Mouse (Mus musculus) embryonic facial prominence, embryonic 15.5 days (tissue): Measurements from ENCODE around the gene Adam15. TPM values are rescaled to one million over a fixed set of nuclear protein-coding genes. Genes with fewer than 3 reads are reported as not detected.

ENCODE experiments used
- ATAC-seq: fragments of 200-750 bp; cut with Nextera tagmentation; 2 replicates; pipeline ENCODE4 v1.8.0; 2017; ENCODE audit warnings: low read depth, moderate TSS enrichment; ENCODE audit not compliant: insufficient number of reproducible peaks, low FRiP score, low TSS enrichment
- H3K27ac ChIP-seq: fragments of 300-500 bp; sonication (generic); replicated peaks from 2 replicates; pipeline ENCODE4 v1.5.1; 2015; ENCODE audit warnings: mild to moderate bottlenecking, inconsistent platforms
- H3K27me3 ChIP-seq: fragments of 300-500 bp; sonication (generic); 2 replicates; pipeline ENCODE4 v1.6.1; 2015; ENCODE audit warnings: inconsistent platforms
- H3K36me3 ChIP-seq: fragments of 300-500 bp; sonication (generic); 2 replicates; pipeline ENCODE4 v1.6.1; 2015; ENCODE audit warnings: mild to moderate bottlenecking, inconsistent platforms
- H3K4me1 ChIP-seq: fragments of 300-500 bp; sonication (generic); 2 replicates; pipeline ENCODE4 v1.6.1; 2015; ENCODE audit warnings: inconsistent platforms
- H3K4me2 ChIP-seq: fragments of 300-500 bp; sonication (generic); replicated peaks from 2 replicates; pipeline ENCODE4 v1.6.1; 2015; ENCODE audit warnings: mild to moderate bottlenecking, inconsistent platforms
- H3K4me3 ChIP-seq: fragments of 300-500 bp; sonication (generic); replicated peaks from 2 replicates; pipeline ENCODE4 v1.5.1; 2015; ENCODE audit warnings: mild to moderate bottlenecking, inconsistent platforms
- H3K9ac ChIP-seq: fragments of 300-500 bp; sonication (generic); 2 replicates; pipeline ENCODE4 v1.6.1; 2015; ENCODE audit warnings: inconsistent platforms
- H3K9me3 ChIP-seq: fragments of 300-500 bp; sonication (generic); replicated peaks from 2 replicates; pipeline ENCODE4 v1.6.1; 2016; ENCODE audit warnings: inconsistent platforms
- WGBS: fragments of 180-500 bp; shearing (Covaris S2); methylation state at CpG from one replicate; pipeline ENCODE4 v1.1.7; 2015; 5-methylcytosine and 5-hydroxymethylcytosine counted together
- polyA plus RNA-seq: library from polyadenylated mRNA; unstranded; fragments of >200 nt; fragmentation: Nextera tagmentation; extraction: Ambion mirVana; gene quantifications from 2 replicates; pipeline ENCODE4 v1.2.1, GENCODE M21; 2015

The Adam15 gene
- polyA plus RNA-seq, 1 experiment from 2014 or later, result 96.1 TPM

- WGBS, result 61% methylated on average over 5 of the region's 5 CpGs
- Histone ChIP-seq H3K4me1 (peaks cover 59% of the 10 kb centered on the region), H3K4me2 (no peak overlapping the region), H3K27ac (no peak overlapping the region), H3K9ac (no peak overlapping the region), H3K9me3 (no peaks in the 10 kb centered on the region), H3K36me3 (peaks cover 12% of the 10 kb centered on the region; the same call in 1 of the 2 replicates), H3K27me3 (no peaks in the 10 kb centered on the region), H3K4me3 (no peak overlapping the region)
- ATAC-seq, result no peak
Measured at GRCm38 (mm10) chr3:89382950-89383349, 33.2 kb upstream of the Adam15 start.

GRCm38 (mm10) chr3:89382033-89382882, 32.5 kb upstream of the Adam15 start:
- Histone ChIP-seq H3K36me3 (peaks cover 12% of the 10 kb centered on the region; the same call in 1 of the 2 replicates), H3K9ac (no peak overlapping the region), H3K9me3 (no peaks in the 10 kb centered on the region), H3K4me3 (no peak overlapping the region), H3K4me2 (no peak overlapping the region), H3K4me1 (peaks cover 58% of the 10 kb centered on the region), H3K27ac (no peak overlapping the region), H3K27me3 (no peaks in the 10 kb centered on the region)
- ATAC-seq, result no peak
- WGBS, result 82% methylated on average over 9 of the region's 9 CpGs

DNA sequence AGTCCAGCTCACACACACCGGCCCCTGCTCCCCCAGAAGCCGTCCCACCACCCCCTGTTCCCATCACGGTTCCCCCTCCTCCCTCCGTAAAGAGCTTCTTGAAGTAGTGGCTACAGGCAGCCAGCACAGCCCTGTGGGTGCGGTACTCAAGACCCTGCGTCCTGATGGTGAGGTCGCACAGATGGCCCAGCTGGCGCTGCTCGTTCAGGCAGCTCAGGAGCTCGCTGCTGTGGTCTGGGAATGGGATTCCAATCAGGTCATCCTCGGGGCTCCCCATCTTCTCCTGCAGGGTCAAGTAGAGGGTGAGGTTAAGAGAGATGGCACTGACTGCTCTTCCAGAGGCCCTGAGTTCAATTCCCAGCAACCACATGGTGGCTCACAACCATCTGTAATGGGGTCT, 31.4 kb upstream of the Adam15 start:
- Histone ChIP-seq H3K27ac (no peak overlapping the region), H3K9ac (no peak overlapping the region), H3K4me3 (no peak overlapping the region), H3K4me1 (peaks cover 49% of the 10 kb centered on the region), H3K27me3 (no peaks in the 10 kb centered on the region), H3K4me2 (no peak overlapping the region), H3K36me3 (peaks cover 12% of the 10 kb centered on the region; the same call in 1 of the 2 replicates), H3K9me3 (no peaks in the 10 kb centered on the region)
- ATAC-seq, result no peak
- 84% methylated on average over 11 of the region's 11 CpGs for WGBS

GRCm38 (mm10) chr3:89380711-89381110, 30.9 kb upstream of the Adam15 start:
- H3K4me3 ChIP-seq, result no peak overlapping the region
- WGBS, result 93% methylated on average over 18 of the region's 18 CpGs
- no peak overlapping the region for H3K4me2 ChIP-seq
- H3K36me3 ChIP-seq, result peaks cover 12% of the 10 kb centered on the region; the same call in 1 of the 2 replicates
- H3K27ac ChIP-seq, result no peak overlapping the region
- H3K9ac ChIP-seq, result no peak overlapping the region
- ATAC-seq, result no peak
- no peaks in the 10 kb centered on the region for H3K9me3 ChIP-seq
- no peaks in the 10 kb centered on the region for H3K27me3 ChIP-seq
- H3K4me1 ChIP-seq, result peaks cover 44% of the 10 kb centered on the region

- Histone ChIP-seq H3K27ac (no peak overlapping the region), H3K9me3 (no peaks in the 10 kb centered on the region), H3K27me3 (no peaks in the 10 kb centered on the region), H3K4me2 (no peak overlapping the region), H3K36me3 (peaks cover 12% of the 10 kb centered on the region; the same call in 1 of the 2 replicates), H3K4me1 (peaks cover 40% of the 10 kb centered on the region), H3K4me3 (no peak overlapping the region), H3K9ac (no peak overlapping the region)
- WGBS, result 92% methylated on average over 14 of the region's 14 CpGs
- no peak for ATAC-seq
Measured at GRCm38 (mm10) chr3:89380291-89380690, 30.5 kb upstream of the Adam15 start.

- H3K27me3 ChIP-seq, result no peaks in the 10 kb centered on the region
- no peak for ATAC-seq
- no peaks in the 10 kb centered on the region for H3K9me3 ChIP-seq
- 84% methylated on average over 31 of the region's 31 CpGs for whole genome bisulfite sequencing
- H3K4me1 ChIP-seq, result peaks cover 32% of the 10 kb centered on the region
- peaks cover 12% of the 10 kb centered on the region; the same call in 1 of the 2 replicates for H3K36me3 ChIP-seq
- no peak overlapping the region for H3K4me3 ChIP-seq
- H3K27ac ChIP-seq, result no peak overlapping the region
- no peak overlapping the region for H3K4me2 ChIP-seq
- H3K9ac ChIP-seq, result no peak overlapping the region
Measured at GRCm38 (mm10) chr3:89379388-89380131, 29.8 kb upstream of the Adam15 start.

GRCm38 (mm10) chr3:89378394-89379067, 28.7 kb upstream of the Adam15 start:
- Histone ChIP-seq H3K9me3 (no peaks in the 10 kb centered on the region), H3K27ac (peak overlapping the region; percentile 58), H3K4me3 (peak overlapping the region; percentile 58), H3K36me3 (peaks cover 12% of the 10 kb centered on the region; the same call in 1 of the 2 replicates), H3K9ac (peak overlapping the region; percentile 58), H3K27me3 (no peaks in the 10 kb centered on the region), H3K4me2 (peak overlapping the region; percentile 76), H3K4me1 (peaks cover 24% of the 10 kb centered on the region)
- peak; percentile 89 for ATAC-seq
- WGBS, result under 1% methylated on average over 29 of the region's 29 CpGs

GRCm38 (mm10) chr3:89377831-89378230, 28.0 kb upstream of the Adam15 start:
- H3K4me3 ChIP-seq, result peak overlapping the region; percentile 58
- H3K27ac ChIP-seq, result peak overlapping the region; percentile 58; the same call in 1 of the 2 replicates
- H3K9me3 ChIP-seq, result no peaks in the 10 kb centered on the region
- ATAC-seq, result no peak
- 70% methylated on average over 4 of the region's 4 CpGs for WGBS
- H3K27me3 ChIP-seq, result no peaks in the 10 kb centered on the region
- H3K4me2 ChIP-seq, result peak overlapping the region; percentile 76
- peaks cover 24% of the 10 kb centered on the region for H3K4me1 ChIP-seq
- H3K9ac ChIP-seq, result no peak overlapping the region
- peaks cover 12% of the 10 kb centered on the region; the same call in 1 of the 2 replicates for H3K36me3 ChIP-seq

DNA sequence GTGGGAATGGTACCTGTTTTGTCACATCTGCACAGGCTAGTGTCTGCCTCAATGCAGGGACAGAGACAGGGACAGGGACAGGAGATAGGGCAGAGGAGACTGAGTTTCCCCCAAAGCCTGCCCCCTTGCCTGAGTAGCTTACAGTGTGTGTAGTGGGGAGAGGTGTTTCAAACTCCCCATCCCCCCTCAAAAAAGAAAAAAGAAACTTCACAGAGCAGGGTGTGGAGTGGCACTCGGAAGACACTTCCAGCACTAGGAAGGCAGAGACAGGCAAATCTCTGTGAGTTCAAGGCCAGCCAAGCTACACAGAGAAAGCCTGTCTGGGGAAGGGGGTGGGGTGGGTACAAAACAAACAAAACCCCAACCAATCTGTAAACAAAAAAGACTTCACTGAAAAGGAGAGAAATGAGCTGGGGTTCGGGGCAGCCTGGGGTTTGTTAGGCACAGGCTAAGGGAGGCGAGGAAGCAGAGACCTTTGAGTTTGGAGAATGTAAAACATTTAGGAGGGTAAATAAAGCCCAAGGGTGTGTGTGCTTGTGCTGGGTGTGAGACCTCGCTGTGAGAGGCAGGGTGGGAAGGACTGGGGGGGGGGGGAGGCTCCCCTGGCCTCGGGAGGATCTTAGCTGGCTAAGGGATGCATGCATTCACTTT, 23.9 kb upstream of the Adam15 start:
- no peak overlapping the region for H3K4me3 ChIP-seq
- no peak overlapping the region for H3K9ac ChIP-seq
- no peak for ATAC-seq
- H3K9me3 ChIP-seq, result no peaks in the 10 kb centered on the region
- no peaks in the 10 kb centered on the region for H3K36me3 ChIP-seq
- H3K27ac ChIP-seq, result no peak overlapping the region
- peaks cover 13% of the 10 kb centered on the region for H3K4me1 ChIP-seq
- H3K4me2 ChIP-seq, result no peak overlapping the region
- 43% methylated on average over 5 of the region's 5 CpGs for WGBS
- no peaks in the 10 kb centered on the region for H3K27me3 ChIP-seq

GRCm38 (mm10) chr3:89367338-89367737, 17.5 kb upstream of the Adam15 start:
- Histone ChIP-seq H3K27ac (no peak overlapping the region), H3K9me3 (no peaks in the 10 kb centered on the region), H3K9ac (no peak overlapping the region), H3K27me3 (no peaks in the 10 kb centered on the region), H3K4me1 (no peaks in the 10 kb centered on the region), H3K36me3 (no peaks in the 10 kb centered on the region), H3K4me2 (no peak overlapping the region), H3K4me3 (no peak overlapping the region)
- no peak for ATAC-seq
- 51% methylated on average over 11 of the region's 11 CpGs for WGBS
